Mouse (Mus musculus): ENCODE data around the gene Kazald1. TPM values are rescaled to one million over a fixed set of nuclear protein-coding genes. Genes with fewer than 3 reads are reported as not detected.

The Kazald1 gene
- 0.77 and 1.4 TPM in 2 replicates for polyA plus RNA-seq (2012; rRNA removed)

GRCm38 (mm10) chr19:45074580-45075322 lies at the start of gene Kazald1:
Kazald1 (plus strand) TSS chr19:45075241.

GRCm38 (mm10) chr19:45045651-45046050 lies 29.4 kb upstream of the Kazald1 start, which contains the start of gene Pdzd7:
Pdzd7 (minus strand) TSS chr19:45045717.

GRCm38 (mm10) chr19:45047417-45047934 lies 27.6 kb upstream of the Kazald1 start, which contains the start of gene Sfxn3:
Sfxn3 (plus strand) TSS chr19:45047503.

Other genes starting within 250 kb of the Kazald1 start
- gene Slf2, start 144.1 kb upstream of the Kazald1 start, polyA plus RNA-seq (2012; rRNA removed) = 31.0 and 39.3 TPM in 2 replicates
- 40.3 and 59.8 TPM in 2 replicates for gene Sema4g, start 86.1 kb upstream of the Kazald1 start, polyA plus RNA-seq (2012; rRNA removed)
- gene Twnk, start 69.6 kb upstream of the Kazald1 start, polyA plus RNA-seq (2012; rRNA removed) = 20.4 and 25.2 TPM in 2 replicates
- 52.5 and 70.7 TPM in 2 replicates for gene Mrpl43, start 68.8 kb upstream of the Kazald1 start, polyA plus RNA-seq (2012; rRNA removed)
- 71.5 and 90.2 TPM in 2 replicates for gene Lzts2, start 60.8 kb upstream of the Kazald1 start, polyA plus RNA-seq (2012; rRNA removed)
- 1.1 and 1.2 TPM in 2 replicates for gene Pdzd7, start 29.5 kb upstream of the Kazald1 start, polyA plus RNA-seq (2012; rRNA removed)
- gene Sfxn3, start 27.7 kb upstream of the Kazald1 start, polyA plus RNA-seq (2012; rRNA removed) = 15.0 and 24.1 TPM in 2 replicates
- 1.0 and 1.7 TPM in 2 replicates for gene Tlx1, start 75.4 kb downstream of the Kazald1 start, polyA plus RNA-seq (2012; rRNA removed)
- 0.06 and 3.5 TPM in 2 replicates for gene Lbx1, start 160.6 kb downstream of the Kazald1 start, polyA plus RNA-seq (2012; rRNA removed)